Mouse (Mus musculus): ENCODE results near the gene 9530053A07Rik. TPM values are rescaled to one million over a fixed set of nuclear protein-coding genes. Genes with fewer than 3 reads are reported as not detected.

Gene 9530053A07Rik
- polyA plus RNA-seq, 1 experiment from 2014 or later, result 0.05 TPM

- H3K4me3 ChIP-seq (ENCODE audit: low read depth, low read length), result no peak overlapping the region
- no peak overlapping the region for H3K4me2 ChIP-seq (ENCODE audit: low read depth)
- DNase-seq (ENCODE audit: low spot score) (no peak), ATAC-seq (ENCODE audit: insufficient read depth, low FRiP score, low TSS enrichment) (no peak)
- no peaks in the 10 kb centered on the region for H3K9me3 ChIP-seq (ENCODE audit: control insufficient read depth, low read length)
- 0 out of 2 replicates have a peak, but pooled peaks cover 5% of the 10 kb centered on the region for H3K4me1 ChIP-seq (ENCODE audit: control insufficient read depth, insufficient read depth, low read length)
- H3K9ac ChIP-seq (ENCODE audit: low read length), result no peak overlapping the region
- peaks cover 41% of the 10 kb centered on the region for H3K36me3 ChIP-seq (ENCODE audit: control insufficient read depth, insufficient read depth, low read length)
- WGBS, result 94% methylated on average over 22 of the region's 22 CpGs
- no peak overlapping the region for H3K27ac ChIP-seq (ENCODE audit: low read depth, low read length)
- no peaks in the 10 kb centered on the region for H3K27me3 ChIP-seq (ENCODE audit: control insufficient read depth, insufficient read depth, low read length)
Observed at GRCm38 (mm10) chr7:28182320-28182719, 53.1 kb downstream of the 9530053A07Rik start.

- H3K36me3 ChIP-seq (ENCODE audit: control insufficient read depth, insufficient read depth, low read length), result peaks cover 54% of the 10 kb centered on the region
- DNase-seq (ENCODE audit: low spot score) (no peak), ATAC-seq (ENCODE audit: insufficient read depth, low FRiP score, low TSS enrichment) (no peak)
- H3K27me3 ChIP-seq (ENCODE audit: control insufficient read depth, insufficient read depth, low read length), result no peaks in the 10 kb centered on the region
- H3K9me3 ChIP-seq (ENCODE audit: control insufficient read depth, low read length), result no peaks in the 10 kb centered on the region
- H3K9ac ChIP-seq (ENCODE audit: low read length), result no peak overlapping the region
- no peak overlapping the region for H3K4me2 ChIP-seq (ENCODE audit: low read depth)
- H3K27ac ChIP-seq (ENCODE audit: low read depth, low read length), result no peak overlapping the region
- no peak overlapping the region for H3K4me3 ChIP-seq (ENCODE audit: low read depth, low read length)
- 95% methylated on average over 14 of the region's 14 CpGs for WGBS
- H3K4me1 ChIP-seq (ENCODE audit: control insufficient read depth, insufficient read depth, low read length), result 0 out of 2 replicates have a peak, but pooled peaks cover under 1% of the 10 kb centered on the region
Observed at GRCm38 (mm10) chr7:28185884-28186283, 56.6 kb downstream of the 9530053A07Rik start.

GRCm38 (mm10) chr7:28186631-28187030 lies 57.4 kb downstream of the 9530053A07Rik start:
- Histone ChIP-seq H3K4me3 (ENCODE audit: low read depth, low read length) (no peak overlapping the region), H3K27ac (ENCODE audit: low read depth, low read length) (no peak overlapping the region), H3K36me3 (ENCODE audit: control insufficient read depth, insufficient read depth, low read length) (peaks cover 52% of the 10 kb centered on the region), H3K9ac (ENCODE audit: low read length) (no peak overlapping the region), H3K4me2 (ENCODE audit: low read depth) (no peak overlapping the region), H3K4me1 (ENCODE audit: control insufficient read depth, insufficient read depth, low read length) (no peaks in the 10 kb centered on the region), H3K9me3 (ENCODE audit: control insufficient read depth, low read length) (no peaks in the 10 kb centered on the region), H3K27me3 (ENCODE audit: control insufficient read depth, insufficient read depth, low read length) (no peaks in the 10 kb centered on the region)
- DNase-seq (ENCODE audit: low spot score), result no peak
- 87% methylated on average over 8 of the region's 8 CpGs for WGBS
- no peak for ATAC-seq (ENCODE audit: insufficient read depth, low FRiP score, low TSS enrichment)

- H3K4me2 ChIP-seq (ENCODE audit: low read depth), result no peak overlapping the region
- no peak overlapping the region for H3K9ac ChIP-seq (ENCODE audit: low read length)
- 94% methylated on average over 3 of the region's 3 CpGs for WGBS
- no peaks in the 10 kb centered on the region for H3K9me3 ChIP-seq (ENCODE audit: control insufficient read depth, low read length)
- peaks cover 24% of the 10 kb centered on the region for H3K36me3 ChIP-seq (ENCODE audit: control insufficient read depth, insufficient read depth, low read length)
- no peak overlapping the region for H3K27ac ChIP-seq (ENCODE audit: low read depth, low read length)
- no peak overlapping the region for H3K4me3 ChIP-seq (ENCODE audit: low read depth, low read length)
- DNase-seq (ENCODE audit: low spot score) (no peak), ATAC-seq (ENCODE audit: insufficient read depth, low FRiP score, low TSS enrichment) (no peak)
- H3K4me1 ChIP-seq (ENCODE audit: control insufficient read depth, insufficient read depth, low read length), result no peaks in the 10 kb centered on the region
- H3K27me3 ChIP-seq (ENCODE audit: control insufficient read depth, insufficient read depth, low read length), result no peaks in the 10 kb centered on the region
Observed at GRCm38 (mm10) chr7:28191489-28191888, 62.2 kb downstream of the 9530053A07Rik start.

- no peak overlapping the region for H3K4me2 ChIP-seq (ENCODE audit: low read depth)
- ATAC-seq (ENCODE audit: insufficient read depth, low FRiP score, low TSS enrichment), result no peak
- DNase-seq (ENCODE audit: low spot score), result no peak
- H3K4me1 ChIP-seq (ENCODE audit: control insufficient read depth, insufficient read depth, low read length), result no peaks in the 10 kb centered on the region
- H3K36me3 ChIP-seq (ENCODE audit: control insufficient read depth, insufficient read depth, low read length), result peaks cover 19% of the 10 kb centered on the region
- no peaks in the 10 kb centered on the region for H3K27me3 ChIP-seq (ENCODE audit: control insufficient read depth, insufficient read depth, low read length)
- no peak overlapping the region for H3K27ac ChIP-seq (ENCODE audit: low read depth, low read length)
- H3K9ac ChIP-seq (ENCODE audit: low read length), result no peak overlapping the region
- WGBS, result 93% methylated on average over 1 of the region's 1 CpGs
- H3K9me3 ChIP-seq (ENCODE audit: control insufficient read depth, low read length), result no peaks in the 10 kb centered on the region
- no peak overlapping the region for H3K4me3 ChIP-seq (ENCODE audit: low read depth, low read length)
Observed at GRCm38 (mm10) chr7:28191903-28192302, 62.6 kb downstream of the 9530053A07Rik start.

- 82% methylated on average over 5 of the region's 5 CpGs for WGBS
- Histone ChIP-seq H3K4me1 (ENCODE audit: control insufficient read depth, insufficient read depth, low read length) (no peaks in the 10 kb centered on the region), H3K9ac (ENCODE audit: low read length) (no peak overlapping the region), H3K36me3 (ENCODE audit: control insufficient read depth, insufficient read depth, low read length) (no peaks in the 10 kb centered on the region; the same call in none of the 2 replicates), H3K9me3 (ENCODE audit: control insufficient read depth, low read length) (no peaks in the 10 kb centered on the region), H3K27ac (ENCODE audit: low read depth, low read length) (no peak overlapping the region), H3K4me3 (ENCODE audit: low read depth, low read length) (no peak overlapping the region), H3K4me2 (ENCODE audit: low read depth) (no peak overlapping the region), H3K27me3 (ENCODE audit: control insufficient read depth, insufficient read depth, low read length) (no peaks in the 10 kb centered on the region)
- no peak for ATAC-seq (ENCODE audit: insufficient read depth, low FRiP score, low TSS enrichment)
- DNase-seq (ENCODE audit: low spot score), result no peak
Observed at GRCm38 (mm10) chr7:28195414-28196098, 66.3 kb downstream of the 9530053A07Rik start.

- Histone ChIP-seq H3K9me3 (ENCODE audit: control insufficient read depth, low read length) (no peaks in the 10 kb centered on the region), H3K4me2 (ENCODE audit: low read depth) (no peak overlapping the region), H3K4me3 (ENCODE audit: low read depth, low read length) (no peak overlapping the region), H3K36me3 (ENCODE audit: control insufficient read depth, insufficient read depth, low read length) (no peaks in the 10 kb centered on the region; the same call in none of the 2 replicates), H3K27ac (ENCODE audit: low read depth, low read length) (no peak overlapping the region), H3K27me3 (ENCODE audit: control insufficient read depth, insufficient read depth, low read length) (no peaks in the 10 kb centered on the region), H3K9ac (ENCODE audit: low read length) (no peak overlapping the region), H3K4me1 (ENCODE audit: control insufficient read depth, insufficient read depth, low read length) (no peaks in the 10 kb centered on the region)
- WGBS, result 51% methylated on average over 14 of the region's 14 CpGs
- ATAC-seq (ENCODE audit: insufficient read depth, low FRiP score, low TSS enrichment), result no peak
- DNase-seq (ENCODE audit: low spot score), result no peak
Observed at GRCm38 (mm10) chr7:28196528-28196927, 67.3 kb downstream of the 9530053A07Rik start.

GRCm38 (mm10) chr7:28199054-28199453 lies 69.8 kb downstream of the 9530053A07Rik start:
- Histone ChIP-seq H3K9me3 (ENCODE audit: control insufficient read depth, low read length) (no peaks in the 10 kb centered on the region), H3K9ac (ENCODE audit: low read length) (no peak overlapping the region), H3K4me2 (ENCODE audit: low read depth) (no peak overlapping the region), H3K27me3 (ENCODE audit: control insufficient read depth, insufficient read depth, low read length) (no peaks in the 10 kb centered on the region), H3K27ac (ENCODE audit: low read depth, low read length) (no peak overlapping the region), H3K36me3 (ENCODE audit: control insufficient read depth, insufficient read depth, low read length) (no peaks in the 10 kb centered on the region; the same call in 1 of the 2 replicates), H3K4me1 (ENCODE audit: control insufficient read depth, insufficient read depth, low read length) (no peaks in the 10 kb centered on the region), H3K4me3 (ENCODE audit: low read depth, low read length) (no peak overlapping the region)
- WGBS, result 79% methylated on average over 4 of the region's 4 CpGs
- ATAC-seq (ENCODE audit: insufficient read depth, low FRiP score, low TSS enrichment) (no peak), DNase-seq (ENCODE audit: low spot score) (no peak)

Measured in neural tube, embryonic 11.5 days (tissue).